Mouse (Mus musculus) C2C12 (cell line): Measurements from ENCODE around the gene Cflar.

Experiments
- CTCF ChIP-seq: IDR thresholded peaks from one replicate; pipeline ENCODE4 v1.5.1; 2011; ENCODE audit not compliant: control insufficient read depth, insufficient read depth, insufficient read length
- FOSL1 ChIP-seq: IDR thresholded peaks from one replicate; pipeline ENCODE4 v1.8.0; 2011; ENCODE audit warnings: mild to moderate bottlenecking, low read length; ENCODE audit not compliant: poor library complexity, insufficient read depth, severe bottlenecking
- MAX ChIP-seq: IDR thresholded peaks from one replicate; pipeline ENCODE4 v1.6.1; 2011; ENCODE audit warnings: mild to moderate bottlenecking, control low read depth
- MYOG ChIP-seq: IDR thresholded peaks from one replicate; pipeline ENCODE4 v1.6.1; 2011; ENCODE audit not compliant: control insufficient read depth, insufficient read length; ENCODE audit errors: extremely low read depth
- USF1 ChIP-seq: IDR thresholded peaks from one replicate; pipeline ENCODE4 v1.6.1; 2011; ENCODE audit warnings: low read depth, mild to moderate bottlenecking, control low read depth, moderate library complexity

- TF ChIP-seq CTCF: no peak
- no peak for TF ChIP-seq MAX
- no peak for TF ChIP-seq USF1
- TF ChIP-seq MYOG: no peak
- no peak for TF ChIP-seq FOSL1
These were observed 43.1 kb upstream of the Cflar start for GRCm38 (mm10) chr1:58668191-58668590.
